Mouse (Mus musculus): ENCODE measurements around the gene Kif5c. TPM values are rescaled to one million over a fixed set of nuclear protein-coding genes. Genes with fewer than 3 reads are reported as not detected.

Kif5c gene
- total RNA-seq, 2 experiments from 2014 or later: 0.24 to 0.41 TPM

DNA sequence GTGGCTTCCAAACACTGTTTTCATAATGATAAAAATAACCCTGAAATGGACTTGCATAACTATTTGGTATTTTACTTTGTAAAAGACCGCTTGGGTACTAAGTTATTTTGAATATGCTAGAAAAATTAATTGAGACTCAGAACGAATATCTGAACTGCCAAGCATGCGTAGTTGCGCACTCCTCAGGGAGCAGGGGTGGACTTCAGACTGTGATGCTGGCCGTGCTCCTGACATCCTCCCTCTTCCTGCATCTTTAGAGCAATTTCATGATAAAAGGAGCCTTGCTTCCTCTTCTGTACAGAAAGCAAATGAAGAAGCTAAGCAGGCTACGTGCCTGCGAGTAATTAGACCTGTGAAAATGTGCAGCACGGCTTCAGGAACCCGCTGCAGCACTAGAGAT lies 101.2 kb downstream of the Kif5c start:
- DNase-seq: no peak

DNA sequence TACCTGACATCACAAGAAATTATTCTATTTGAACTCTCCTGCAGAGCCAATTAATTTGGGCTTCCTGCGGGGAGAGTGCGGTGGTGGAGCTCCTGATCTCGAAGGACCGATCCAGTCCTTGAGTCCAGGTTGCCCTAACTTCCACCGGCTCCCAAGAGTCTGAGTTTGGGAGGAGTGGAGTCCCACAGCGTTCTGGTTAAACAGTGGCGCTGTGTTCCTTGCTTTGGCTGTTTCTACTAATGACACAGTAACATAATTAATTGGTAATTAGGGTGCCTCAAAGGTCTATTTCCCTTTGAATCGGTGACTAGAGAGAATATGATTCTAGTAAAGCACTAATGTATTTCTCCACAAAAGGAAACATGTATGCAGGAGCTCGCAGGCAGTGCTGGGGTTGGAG lies 103.2 kb downstream of the Kif5c start:
- DNase-seq: no peak

DNA sequence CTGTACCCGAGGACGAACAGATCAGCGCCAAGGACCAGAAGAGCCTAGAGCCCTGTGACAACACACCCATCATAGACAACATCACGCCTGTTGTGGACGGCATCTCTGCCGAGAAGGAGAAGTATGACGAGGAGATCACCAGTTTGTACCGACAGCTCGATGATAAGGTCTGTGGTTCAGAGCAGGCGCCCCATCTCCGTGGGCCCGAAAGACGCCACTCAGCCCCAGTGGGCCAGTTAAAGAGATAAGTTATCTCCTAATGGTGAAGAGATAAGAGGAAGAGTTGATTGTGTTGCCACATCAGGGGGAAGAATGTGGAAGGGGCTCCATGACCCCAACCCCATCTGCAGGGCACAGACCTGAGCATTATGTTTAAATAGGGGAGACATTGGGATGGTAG lies 103.9 kb downstream of the Kif5c start:
- no peak for DNase-seq

DNA sequence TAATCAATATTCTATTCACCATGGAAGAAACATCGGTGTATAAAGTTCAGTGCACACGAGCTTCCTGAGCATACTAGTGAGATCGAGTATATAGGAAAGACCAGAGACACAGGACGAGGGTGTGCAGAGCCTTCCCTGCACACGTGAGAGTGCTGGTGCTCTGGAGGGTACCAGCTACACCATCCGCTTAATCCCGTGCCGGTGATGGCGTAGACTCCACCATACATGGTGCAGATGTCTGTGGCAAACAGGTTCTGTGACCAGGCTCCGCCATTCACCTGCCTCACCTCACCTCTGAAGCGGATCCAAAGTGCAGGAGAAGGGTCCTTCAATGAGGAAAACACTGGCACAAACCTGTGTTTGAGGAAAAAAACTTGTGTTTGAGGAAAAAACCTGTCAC lies 107.6 kb downstream of the Kif5c start:
- DNase-seq: no peak

DNA sequence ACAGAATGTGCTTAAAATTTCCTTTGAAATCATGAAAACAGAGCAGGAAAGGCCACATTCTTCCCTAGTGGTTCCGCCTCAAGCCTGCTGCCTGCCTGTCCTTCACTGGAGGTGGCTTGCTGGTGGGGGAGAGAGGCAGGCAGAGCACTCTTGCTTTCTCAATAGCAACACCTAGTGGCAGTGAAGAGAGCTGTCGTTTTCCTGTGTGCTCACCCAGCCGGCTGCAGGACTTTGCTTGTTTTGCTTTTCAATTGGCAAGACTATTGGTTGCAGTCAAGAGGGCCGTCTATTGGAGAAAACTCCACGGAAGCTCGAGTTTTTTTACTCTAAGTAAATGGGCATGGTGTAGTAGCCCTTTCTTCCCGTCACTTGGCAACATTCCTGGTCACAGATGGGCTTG lies 108.1 kb downstream of the Kif5c start:
- peak; percentile 63 for DNase-seq

DNA sequence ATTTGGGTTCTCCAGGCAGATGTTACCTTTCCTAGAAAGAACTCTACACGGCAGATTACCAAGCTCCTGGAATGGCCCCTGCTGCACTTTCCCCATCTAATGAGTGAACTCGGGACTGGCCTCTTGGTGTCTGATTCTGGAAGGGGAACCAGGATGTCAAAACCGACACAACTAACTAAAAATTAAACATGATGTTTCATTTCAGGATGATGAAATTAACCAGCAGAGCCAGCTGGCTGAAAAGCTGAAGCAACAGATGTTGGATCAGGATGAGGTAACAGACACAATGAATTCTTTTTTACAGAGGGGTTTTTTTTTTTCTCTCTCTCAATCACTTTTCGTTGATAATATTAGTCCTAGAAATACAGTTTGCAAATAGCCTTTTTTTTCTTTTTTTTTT lies 108.6 kb downstream of the Kif5c start:
- DNase-seq: no peak

DNA sequence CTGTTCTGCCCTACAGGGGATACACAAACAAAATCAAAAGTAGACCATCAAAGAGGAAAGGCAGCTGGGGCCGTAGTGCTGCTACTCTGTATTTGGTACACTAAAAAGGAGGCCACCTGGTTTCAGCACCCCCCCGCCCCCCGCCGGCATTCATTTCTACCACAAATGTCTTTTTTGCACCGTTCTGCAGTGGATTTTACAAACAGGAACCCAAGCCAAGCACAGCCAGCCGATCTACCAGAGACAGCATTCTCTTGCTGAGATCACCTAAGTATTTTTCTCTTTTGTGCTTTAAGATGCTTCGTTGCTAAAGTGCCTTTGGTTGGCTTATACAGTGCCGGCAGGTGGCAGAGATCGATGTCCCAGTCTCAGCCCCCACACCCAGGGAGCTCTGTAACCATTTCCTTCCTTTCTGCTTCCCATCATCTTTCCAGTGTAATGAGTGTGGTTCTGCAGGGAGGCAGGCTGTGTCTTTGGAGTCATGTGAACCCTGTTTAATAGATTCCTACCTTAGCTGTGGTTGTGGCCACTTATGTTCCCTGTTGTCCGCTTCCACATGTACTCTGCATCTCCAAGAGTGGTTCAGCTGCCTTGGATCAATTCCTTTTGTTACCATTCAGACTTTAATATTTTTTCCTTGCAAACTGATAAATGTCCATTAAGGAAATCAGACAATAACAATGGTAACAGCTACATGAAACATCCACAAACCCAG lies 110.0 kb downstream of the Kif5c start:
- DNase-seq: no peak

DNA sequence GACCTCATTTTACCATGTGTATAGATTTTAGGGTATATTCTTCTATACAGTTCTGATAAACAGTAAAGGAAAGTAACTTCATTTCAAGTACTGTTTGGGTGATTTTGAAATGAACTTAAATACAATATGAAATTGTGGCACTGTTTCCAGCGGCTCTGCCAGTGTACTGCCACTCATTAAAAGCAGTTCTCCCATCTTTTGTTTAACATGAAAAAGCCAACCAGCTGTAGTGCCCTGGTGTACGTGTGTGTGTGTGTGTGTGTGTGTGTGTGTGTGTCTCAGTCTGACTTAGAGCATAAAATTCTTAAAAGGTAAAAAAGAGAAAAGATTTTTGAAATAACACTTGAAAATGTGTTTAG lies 110.5 kb downstream of the Kif5c start:
- no peak for DNase-seq

DNA sequence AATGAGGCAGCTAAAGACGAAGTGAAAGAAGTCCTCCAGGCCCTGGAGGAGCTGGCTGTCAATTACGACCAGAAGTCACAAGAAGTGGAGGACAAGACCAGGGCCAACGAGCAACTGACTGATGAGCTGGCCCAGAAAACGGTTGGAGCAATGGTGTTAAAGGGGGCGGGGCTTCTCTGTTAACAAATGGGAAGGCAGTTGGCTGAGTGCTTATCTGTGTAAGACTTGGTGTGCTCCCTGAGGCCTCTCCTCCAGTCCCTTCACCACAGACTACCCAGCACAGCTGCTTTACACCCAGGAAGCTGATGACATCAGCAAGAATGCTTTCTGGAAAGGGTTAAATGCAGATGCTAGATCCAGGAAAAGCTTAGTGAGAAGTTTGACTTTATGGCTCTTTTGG lies 111.1 kb downstream of the Kif5c start:
- no peak for DNase-seq

DNA sequence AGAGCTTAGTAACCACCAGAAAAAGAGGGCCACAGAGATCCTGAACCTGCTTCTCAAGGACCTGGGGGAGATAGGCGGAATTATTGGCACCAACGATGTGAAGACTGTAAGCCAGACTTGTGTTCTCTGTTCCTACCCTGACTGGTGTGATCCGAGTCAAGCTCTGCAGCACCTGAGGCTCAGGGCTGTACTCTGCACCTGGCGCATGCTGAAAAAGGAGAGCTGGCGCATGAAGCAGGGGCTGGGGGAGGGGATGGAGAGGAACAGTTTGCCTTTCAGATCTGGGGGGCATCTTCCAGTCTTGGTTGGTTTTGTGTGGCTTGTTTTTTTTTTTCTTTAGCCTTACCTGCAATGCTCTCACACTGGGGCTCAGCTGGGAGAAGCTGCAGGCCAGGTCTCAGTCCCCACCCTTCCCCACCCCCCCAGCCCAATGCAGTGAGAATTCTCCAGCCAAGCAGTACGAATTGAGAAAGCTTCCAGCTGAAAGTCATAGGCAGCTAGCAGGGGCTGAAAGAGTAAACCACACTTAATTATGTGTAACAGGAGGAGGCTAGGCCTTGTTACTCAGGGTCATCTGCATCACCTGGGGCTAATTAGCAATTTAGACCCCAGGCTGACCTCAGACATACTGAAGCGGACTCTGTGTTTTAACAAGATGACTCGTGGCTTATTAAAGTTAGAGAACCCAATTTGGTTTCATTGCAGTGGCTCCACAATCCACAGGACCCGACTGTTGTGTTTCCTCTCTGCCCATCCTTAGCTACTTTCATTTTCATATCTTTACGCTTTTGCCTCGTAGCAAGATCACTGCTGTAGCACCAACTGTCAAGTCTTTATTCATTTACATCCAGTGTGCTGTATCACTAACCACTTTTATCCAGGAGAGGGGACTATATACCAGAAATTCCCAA lies 113.9 kb downstream of the Kif5c start:
- DNase-seq: no peak

DNA sequence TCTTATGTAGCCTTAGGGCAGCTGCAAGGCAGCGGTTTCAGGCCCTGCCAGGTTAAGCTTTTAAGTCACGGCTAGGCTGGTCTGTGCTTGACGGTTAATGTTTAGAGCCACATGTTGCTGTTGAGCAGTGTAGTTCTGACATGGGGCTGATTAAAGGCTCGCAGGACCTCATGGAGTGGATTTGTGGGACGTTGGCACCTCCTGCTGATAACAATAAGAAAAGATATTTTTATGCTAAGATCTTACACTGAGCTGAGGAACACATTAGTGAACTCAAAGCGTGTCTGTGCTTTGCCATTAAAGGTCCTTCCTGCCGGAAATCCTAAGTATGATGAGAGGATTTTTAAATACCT lies 114.5 kb downstream of the Kif5c start:
- DNase-seq: no peak

DNA sequence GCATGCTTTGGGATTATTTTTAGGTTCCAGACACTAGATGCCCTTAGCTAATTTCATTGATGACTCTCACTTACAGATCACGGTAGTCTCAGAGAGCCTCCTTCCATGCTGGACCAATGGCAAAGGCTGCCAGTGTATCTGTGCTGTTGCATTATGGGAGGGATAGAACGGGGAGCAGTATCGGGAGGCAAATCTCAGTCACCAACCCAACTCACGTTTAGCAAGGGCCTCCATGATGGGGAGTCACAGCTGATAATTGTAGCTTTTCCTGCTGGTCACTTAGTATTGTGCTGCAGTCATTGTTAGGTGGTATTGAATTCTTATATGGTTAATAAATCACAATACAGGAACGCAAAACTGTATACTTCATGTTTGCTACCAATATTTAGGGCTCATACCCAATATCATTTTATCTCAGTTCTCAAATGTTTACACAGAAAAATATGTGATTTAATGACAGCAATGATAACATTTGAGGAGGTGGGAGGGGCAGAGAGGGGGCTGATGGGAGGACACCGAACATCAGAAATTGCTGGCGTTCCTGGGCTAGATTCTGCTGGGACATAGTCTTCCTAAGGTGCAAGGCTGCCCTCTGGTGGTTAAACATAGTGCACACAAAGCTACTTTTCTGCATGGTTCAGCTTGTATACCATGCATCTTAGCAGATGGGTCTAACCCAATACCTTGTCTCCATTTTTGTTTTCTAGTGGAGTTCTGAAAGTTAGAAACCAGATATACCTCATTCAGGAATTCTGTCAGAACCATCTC lies 115.1 kb downstream of the Kif5c start:
- DNase-seq: peak; percentile 31

DNA sequence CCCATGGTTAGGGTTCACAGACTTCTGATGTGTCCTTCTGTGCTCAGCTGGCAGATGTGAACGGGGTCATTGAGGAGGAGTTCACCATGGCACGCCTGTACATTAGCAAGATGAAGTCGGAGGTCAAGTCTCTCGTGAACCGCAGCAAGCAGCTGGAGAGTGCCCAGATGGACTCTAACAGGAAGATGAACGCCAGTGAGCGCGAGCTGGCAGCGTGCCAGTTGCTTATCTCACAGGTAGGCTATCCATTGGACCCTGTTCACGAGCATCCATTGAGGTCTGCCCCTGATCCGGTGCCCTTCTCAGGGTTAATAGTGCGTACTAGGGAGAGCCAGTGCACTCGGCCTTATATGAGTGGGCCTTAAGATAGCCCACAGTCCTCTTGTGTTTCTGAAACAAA lies 116.3 kb downstream of the Kif5c start:
- DNase-seq: no peak

DNA sequence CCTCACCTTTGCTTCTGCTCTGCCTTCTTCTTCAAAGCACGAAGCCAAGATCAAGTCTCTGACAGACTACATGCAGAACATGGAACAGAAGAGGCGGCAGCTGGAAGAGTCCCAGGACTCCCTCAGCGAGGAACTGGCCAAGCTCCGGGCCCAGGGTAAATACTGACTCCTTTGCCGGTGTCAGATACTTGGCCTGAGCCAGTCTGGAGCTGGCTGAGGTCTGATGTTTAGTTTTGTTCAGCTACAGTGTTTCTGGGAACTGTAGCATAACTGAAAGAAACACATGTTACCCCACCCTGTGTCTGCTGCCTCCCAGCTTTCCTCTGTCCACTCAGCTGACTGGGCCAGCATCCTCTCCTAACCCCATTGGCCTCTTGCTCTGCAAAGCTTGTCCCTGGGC lies 119.9 kb downstream of the Kif5c start:
- no peak for DNase-seq

DNA sequence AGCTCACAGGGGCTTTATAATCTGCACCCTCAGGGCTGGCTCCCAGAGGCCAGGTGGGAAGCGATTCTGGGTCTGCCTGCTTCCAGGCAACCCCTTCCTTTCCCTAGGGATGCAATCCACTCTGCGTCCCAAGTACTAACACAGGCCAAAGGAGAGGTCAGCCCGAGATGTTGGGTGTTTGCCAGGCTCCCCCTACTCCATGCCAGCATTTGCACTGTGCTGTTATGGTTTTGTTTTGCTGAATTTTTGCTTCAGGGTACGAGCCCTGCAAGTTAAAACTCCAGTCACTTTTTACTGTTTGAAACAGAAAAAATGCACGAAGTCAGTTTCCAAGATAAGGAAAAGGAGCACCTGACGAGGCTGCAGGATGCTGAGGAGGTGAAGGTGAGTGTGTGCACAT lies 121.9 kb downstream of the Kif5c start:
- no peak for DNase-seq

DNA sequence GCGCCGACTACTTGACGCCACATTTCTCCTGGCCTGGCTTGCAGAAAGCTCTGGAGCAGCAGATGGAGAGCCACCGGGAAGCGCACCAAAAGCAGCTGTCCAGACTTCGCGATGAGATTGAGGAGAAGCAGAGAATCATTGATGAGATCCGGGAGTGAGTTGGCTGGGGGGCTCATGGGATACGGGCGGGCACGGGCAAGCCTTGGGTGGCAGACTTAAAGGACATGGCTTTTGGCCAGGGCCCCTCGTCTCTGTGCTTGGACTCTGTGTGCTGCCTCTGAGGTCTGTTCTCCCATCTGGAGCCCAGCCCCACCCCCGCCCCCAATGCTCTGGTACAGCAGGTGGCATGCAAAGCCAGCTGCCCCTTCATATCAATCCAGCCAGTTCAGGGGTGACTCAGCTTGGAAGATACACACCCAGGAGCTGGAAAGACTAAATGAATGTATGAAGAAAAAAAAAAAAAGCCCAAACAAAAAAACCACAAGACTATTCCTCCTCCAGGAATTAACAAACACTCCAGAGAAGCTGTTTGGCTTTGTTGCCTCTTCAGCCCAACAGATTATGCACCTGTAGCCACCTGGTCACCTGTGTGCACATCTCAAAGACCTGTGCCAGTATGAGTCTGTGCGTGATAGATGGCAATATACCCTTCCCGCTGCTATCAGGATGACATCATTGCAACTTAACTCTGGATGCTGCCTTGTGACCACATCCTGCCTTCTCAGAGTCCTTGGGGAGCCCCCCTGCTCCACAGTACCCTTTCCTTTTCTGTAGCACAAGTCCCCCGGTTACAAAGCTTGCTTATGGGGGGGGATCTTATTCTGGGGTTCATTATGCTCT lies 123.0 kb downstream of the Kif5c start:
- DNase-seq: no peak

DNA sequence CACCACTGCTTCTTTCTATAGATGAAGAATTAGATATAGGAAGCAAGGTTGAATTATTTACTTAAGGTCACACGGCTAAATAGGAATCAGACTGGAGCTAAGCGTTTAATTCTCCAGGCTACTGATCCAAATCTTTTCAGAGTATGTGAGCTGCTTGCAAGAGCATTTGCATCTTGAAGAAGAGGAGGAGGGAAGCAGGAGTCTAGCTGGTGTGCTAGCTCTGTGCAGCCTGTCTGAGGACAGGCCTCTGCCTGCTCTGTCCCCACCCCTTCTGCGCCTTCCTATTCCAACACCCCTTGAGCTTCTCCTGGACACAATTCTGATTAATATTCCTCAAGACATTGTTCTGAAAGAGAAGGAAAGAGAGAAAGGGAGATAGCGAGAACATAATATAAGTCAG lies 123.8 kb downstream of the Kif5c start:
- no peak for DNase-seq

DNA sequence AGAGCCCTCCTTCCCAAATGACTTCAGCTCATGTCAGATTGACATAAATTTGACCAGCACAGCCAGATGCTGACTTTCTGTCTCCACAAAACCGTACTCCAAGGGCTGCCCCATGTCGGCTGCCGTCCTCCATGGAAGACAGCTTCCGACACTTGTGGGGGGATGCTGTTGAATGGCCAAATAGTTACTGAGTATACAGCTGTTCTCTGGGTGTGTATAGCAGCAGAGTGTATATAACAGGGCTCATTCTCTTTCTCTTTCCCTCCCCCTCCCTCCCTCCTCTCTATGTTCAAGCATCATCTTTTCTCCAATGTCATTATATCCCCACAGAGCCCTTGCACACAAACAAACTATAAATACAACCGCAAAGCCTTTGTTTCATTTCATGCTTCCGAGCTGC lies 124.7 kb downstream of the Kif5c start:
- DNase-seq: no peak

DNA sequence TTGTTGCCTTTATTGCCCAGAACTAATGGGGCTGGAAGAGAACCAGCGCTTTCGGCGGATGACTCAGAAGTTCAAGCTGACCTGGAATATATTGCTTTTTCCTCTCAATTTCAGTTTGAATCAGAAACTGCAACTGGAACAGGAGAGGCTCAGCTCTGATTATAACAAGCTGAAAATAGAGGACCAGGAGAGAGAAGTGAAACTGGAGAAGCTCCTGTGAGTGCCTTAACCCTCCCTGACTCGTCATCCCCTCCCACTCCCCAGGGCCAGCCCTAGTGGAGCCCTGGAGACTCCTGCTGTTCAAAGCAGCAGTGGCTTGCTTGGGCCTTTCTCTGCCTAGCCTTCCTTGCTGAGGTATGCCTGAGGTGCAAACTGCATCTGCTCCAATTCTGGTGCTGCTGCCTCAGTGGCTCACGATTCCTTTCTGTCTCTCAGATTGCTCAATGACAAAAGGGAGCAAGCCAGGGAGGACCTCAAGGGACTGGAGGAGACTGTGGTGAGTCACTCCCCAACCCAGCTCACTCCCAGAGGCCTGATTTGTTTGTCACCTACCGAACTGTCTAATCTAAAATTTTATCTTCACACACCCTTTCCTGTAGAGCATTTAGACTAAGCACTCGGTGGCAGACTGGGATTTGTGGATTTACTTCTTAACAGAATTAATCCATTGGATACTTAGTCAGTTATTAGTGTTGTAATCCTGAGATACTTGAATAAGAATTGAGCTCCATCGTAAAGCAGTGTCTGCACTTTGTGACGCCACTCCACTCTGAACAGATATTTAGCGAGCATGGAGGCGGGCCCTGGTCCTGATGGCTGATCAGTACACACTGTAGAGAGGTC lies 125.4 kb downstream of the Kif5c start:
- no peak for DNase-seq

DNA sequence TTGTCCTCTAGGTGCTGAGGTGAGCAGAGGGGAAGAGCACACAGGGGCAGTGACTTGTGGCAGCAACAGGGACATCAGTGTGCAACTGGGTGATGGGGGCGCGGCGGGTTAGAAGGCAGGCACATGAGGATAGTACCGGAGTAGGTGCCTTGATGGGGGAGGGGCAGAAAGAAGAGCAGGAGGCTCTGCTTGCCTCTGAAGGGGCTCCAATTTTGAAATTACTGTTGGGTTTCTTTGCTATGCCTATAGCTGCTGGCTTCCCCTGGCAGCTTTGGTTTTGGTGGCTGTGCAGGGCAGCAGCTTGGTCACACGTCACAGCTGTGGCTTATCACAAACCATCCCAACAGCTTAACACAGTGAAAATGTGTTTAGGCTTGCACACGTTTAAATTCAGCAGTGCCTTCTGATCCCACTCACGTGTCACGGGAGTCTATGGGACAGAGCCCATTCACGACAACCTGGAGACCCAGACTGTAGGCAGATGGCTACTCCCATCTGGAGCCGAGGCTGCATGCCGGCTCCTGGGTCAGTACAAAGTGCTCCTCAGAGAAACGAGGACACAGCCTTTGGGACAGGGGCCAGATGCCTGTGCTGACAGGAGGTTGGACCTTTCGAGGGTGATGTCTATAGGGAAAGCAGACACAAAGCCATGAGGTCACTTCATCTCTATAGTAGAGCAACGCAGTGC lies 126.1 kb downstream of the Kif5c start:
- no peak for DNase-seq

DNA sequence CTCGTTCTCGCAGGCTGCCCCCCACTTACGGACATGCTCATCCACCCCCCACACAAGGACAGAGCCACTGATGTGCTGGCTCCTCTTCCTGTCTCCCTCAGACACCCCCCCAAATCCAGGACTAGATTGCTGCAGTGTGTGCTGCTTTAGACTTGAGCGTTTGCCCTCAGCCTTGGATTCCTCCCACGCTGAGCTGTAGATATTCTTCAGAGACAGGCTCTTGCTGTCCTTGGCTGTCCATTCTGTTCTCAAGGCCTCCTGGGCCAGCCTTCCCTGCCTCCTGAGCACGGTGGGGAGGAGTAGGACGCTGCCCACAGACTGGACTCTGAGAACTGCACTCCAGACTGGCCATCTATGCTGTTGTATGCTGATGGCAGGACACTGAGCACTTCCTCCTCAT lies 127.8 kb downstream of the Kif5c start:
- DNase-seq: no peak
